Mouse (Mus musculus): Measurements from ENCODE around the gene Slc6a19.

The Slc6a19 gene

DNA sequence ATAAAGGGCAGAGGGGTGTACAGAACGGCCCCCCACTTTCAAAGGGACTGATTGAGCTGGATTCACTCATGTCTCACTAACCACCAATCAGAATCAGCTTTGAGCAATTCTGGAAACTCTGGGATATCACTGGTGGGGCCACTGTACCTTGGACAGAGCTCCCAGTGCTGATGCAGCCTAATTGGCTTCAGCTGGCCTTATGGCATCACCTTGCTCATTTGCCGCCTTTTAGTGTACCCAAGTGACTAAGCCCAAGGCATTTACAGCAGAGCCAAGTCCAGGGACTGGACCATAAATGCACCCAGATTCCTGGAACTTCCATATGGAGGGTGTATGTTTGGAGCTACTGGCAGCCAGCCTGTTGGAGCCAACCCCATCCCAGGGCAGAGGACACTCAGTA is 45.7 kb downstream of the Slc6a19 start:
- DNase-seq: no peak

DNA sequence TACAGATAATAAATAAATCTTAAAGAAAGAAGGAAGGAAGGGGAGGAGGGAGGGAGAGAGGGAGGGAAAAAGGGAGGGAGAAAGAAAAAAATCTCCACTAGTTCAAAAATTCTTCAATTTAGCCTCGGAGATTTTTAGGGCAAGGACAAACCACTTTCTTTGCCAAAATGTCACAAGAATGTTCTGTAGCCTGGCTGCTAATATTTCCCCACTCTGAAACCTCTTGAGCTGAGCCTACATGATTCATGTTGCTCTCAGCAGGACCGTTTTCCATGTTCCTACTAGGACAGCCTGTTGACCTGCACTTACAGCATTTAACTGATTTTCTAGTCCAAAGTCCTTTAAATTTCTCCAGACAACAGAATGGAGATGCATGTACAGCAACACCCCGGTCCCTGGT is 49.7 kb downstream of the Slc6a19 start:
- no peak for DNase-seq

DNA sequence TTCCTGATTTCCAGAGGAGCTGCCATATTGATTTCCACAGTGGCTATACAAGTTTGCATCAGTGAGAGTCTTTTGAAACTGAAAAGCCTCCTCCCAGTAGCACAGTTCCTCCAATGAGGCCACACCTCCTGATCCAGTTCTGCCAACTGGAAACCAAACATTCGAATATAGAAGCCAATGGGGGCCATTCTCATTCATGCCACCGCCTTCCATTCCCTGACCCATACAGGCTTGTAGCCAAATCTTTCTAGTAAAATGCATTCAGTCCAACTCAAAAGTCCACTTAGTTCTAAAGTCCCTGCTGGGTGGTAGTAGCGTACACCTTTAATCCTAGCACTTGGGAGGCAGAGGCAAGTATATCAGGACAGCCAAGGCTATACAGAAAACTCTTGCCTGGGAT is 51.4 kb downstream of the Slc6a19 start:
- no peak for DNase-seq

DNA sequence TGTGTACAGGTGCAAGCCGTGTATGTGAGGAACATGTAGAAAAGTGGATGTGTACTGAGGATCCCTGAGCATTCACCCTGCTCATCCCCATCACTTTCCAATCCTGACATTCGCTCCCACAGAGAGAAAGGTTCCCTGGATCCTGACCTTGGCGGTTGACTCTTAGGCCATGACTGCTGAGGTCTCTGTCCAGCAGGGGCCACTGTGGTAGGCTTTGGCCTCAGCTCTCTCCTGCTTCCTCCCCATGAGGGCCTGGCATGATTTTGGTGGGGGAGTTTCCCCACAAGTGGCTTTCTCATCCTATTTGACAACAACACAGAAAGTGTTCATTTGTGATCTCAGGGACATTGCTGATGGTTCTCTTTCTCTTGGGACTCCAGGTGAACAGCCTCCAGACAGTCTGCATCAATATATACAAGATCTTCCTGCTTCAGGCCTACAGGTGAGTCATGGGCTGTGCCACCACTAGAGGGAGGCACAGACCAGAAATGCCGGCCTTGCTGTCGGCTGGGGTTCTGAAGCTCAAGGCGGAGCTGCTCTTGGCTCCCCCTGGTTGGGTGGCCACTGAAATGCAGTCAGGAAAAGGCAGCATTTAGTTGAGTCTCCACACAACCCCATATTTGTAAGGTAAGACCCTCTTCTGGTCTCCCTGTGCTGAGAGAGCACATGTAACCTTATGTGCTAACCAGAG is 58.1 kb downstream of the Slc6a19 start:
- peak; percentile 82 to 84 for DNase-seq

DNA sequence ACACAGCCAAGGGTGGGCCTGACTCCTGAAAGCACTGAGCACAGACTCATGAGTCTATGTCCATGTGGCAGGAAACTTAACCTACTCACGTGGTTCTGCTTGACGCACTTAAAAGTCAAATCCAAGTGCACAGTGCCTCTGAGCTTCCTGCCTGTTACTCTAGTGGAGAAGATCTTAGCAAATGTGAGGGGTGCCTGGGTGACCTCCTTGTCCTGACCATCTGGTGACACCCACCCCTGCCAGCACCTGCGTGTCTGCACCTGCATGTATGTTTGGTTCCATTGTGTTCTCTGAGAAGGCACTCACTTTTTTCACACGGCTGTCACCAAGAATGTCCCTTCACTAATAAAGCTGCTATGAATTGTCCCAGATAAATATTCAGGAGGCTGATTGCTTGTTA is 63.4 kb downstream of the Slc6a19 start:
- no peak for DNase-seq

DNA sequence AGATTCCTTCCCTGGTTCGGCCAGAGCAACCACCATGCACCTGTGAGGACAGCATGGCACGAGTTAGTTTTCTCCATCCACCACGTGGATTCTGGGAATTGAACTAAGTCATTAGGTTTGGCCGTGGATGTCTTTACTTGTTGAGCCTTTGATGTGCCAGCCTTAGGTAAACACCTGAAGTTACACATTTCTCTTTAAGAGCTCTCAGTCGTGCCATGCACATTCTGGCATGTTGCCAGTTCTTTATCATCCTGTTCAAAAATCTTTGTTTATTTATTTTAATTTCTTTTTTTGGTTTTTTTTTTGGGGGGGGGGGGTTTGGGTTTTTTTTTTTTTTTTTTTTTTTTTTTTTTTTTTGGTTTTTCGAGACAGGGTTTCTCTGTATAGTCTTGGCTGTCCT is 66.8 kb downstream of the Slc6a19 start:
- DNase-seq: no peak

DNA sequence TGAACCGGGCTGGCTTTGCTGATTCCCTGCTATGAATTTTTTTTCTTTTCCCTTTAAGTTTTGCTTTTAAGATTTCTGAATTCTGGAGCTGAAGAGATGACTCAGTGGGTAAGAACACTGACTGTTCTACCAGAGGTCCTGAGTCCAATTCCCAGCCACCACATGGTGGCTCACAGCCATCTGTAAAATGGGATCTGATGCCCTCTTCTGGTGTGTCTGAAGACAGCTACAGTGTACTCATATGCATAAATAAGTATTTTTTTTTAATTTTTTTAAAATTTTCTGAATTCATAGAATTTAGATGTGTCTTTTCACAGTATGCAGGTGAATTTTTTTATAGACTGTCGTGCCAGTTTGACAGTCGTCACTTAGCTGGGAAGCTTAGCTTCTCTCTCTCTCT is 72.8 kb downstream of the Slc6a19 start:
- no peak for DNase-seq
